Mouse (Mus musculus) adrenal gland, adult 2 months (tissue): ENCODE results near the gene Mier3. TPM values are rescaled to one million over a fixed set of nuclear protein-coding genes. Genes with fewer than 3 reads are reported as not detected.

Experiments
- DNase-seq: peaks from one replicate; pipeline ENCODE4 v3.0.0; 2021
- long read RNA-seq: library from polyadenylated mRNA; stranded (forward); transcript quantifications from one replicate; pipeline ENCODE4 v2.0.0, GENCODE M21; 2021
- polyA plus RNA-seq: library from polyadenylated mRNA; depleted of rRNA; stranded (reverse); fragments of >200 nt; gene quantifications from 2 replicates; pipeline ENCODE4 v1.2.3, GENCODE M21; 2012; rRNA removed
- total RNA-seq, 2 experiments: library from RNA; stranded (reverse); gene quantifications; 2 replicates each; pipeline ENCODE4 v1.2.3; 2021

The Mier3 gene
- 10 to 100 TPM; 31.0 to 50.1 TPM for total RNA-seq
- polyA plus RNA-seq, result 2.7 and 3.7 TPM in 2 replicates
- long read RNA-seq, partial matches to known transcripts, result 1 of 1 reads
- long read RNA-seq, other reads (novel, unspliced or antisense), result 0 of 1 reads

DNA sequence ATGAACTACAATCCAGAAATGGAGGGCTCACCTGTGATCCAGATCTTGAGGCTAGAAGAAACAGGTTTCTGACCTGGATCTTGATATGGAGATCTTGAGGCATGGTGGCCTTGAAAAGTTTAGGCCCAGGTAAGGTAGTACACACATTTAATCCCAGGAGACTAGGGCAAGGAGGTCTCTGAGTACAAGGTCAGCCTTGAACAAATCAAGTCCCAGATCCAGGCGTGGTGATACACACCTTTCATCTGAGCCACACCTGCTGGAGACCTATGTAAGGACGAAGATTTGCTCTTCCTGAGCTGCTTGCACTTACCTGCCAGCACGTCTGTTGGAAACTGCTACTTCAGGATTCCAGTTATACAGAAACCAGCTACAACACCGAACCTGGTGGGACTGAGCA lies at the start of gene Mier3:
TSS of gene Mier3 (plus strand) at position 301 of the 400 bp plus-strand sequence.
- DNase-seq, result no peak

DNA sequence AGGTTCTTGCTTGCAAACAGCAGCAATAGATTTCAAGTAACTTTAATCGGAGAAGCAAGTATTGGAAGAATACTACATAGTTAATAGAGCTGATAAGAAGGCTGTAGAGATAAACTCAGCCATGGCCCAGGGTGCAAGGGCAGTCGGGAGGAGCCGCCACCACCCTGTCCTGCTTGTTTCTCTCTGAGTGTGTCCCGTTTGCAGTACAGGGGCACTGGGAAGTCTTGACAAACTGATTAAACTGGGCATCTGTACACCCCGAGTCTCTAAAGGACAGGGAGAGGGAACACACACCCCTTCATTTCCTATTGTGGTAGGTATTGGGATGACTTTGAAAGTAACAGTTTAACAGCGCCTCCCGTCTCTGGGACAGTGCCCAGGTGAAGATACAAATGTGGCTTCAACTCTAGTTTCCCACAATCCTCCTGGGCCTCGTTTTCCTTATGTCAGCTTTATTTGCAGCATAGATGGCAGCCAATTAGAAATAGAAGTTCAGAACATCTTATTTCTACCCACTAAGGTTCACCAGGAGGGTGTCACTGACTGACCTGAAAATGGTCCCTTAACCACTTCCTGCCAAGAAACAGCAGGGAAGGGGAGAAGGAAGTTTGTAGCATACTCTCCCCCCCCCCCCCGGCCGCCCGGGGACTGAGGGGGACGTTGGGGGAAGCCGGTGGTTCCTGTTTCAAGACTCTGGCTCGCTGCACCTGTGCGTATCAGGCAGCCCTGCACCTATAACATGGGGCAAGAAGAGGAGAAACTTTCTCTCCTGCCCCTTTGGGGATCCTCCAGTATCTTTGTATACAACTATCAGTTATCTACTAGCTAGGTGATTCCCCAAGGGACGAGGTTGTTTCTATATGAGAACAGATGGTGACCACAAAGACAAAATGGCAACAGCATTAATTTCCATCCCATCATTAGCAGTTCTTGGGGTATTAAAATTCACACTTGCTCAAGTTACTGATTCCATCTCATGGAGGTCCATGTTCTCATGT lies 46.3 kb upstream of the Mier3 start:
- DNase-seq, result no peak

DNA sequence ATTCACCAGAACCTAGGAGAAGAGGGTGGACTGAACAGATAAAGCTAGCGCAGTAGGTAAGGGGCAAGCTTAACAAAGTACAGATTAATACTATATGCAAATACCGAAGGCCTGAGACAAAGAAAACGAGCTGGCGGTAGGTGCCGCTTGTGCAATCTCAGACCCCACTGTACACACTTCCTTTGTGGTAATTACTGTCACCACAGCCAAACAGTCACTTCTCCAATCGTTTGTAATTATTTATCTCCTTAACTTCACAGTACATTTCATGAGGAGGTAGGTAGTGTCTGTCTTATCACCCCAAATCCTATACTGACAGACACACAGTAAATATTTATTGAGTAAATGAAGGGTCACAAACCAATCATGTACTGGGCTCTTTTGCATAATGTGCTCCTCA lies 40.5 kb upstream of the Mier3 start:
- no peak for DNase-seq

DNA sequence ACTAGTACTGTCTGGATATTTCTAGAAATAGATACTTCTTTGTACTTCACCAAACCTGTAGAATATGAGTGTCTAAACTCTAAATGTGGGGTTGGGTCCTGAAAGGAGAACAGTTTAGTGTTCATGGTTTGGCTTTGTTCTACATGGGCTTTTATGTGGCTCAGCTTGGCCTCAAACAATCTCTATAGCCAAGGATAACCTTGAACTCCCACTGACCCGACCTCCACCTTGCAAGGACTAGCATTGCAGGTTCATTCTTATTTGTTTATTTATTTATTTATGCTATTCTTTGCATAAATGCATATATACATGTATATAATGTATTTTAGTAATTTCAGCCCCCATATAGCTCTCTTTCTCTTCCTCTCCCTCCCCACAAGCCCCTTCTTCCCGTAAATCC lies 37.1 kb upstream of the Mier3 start:
- no peak for DNase-seq

DNA sequence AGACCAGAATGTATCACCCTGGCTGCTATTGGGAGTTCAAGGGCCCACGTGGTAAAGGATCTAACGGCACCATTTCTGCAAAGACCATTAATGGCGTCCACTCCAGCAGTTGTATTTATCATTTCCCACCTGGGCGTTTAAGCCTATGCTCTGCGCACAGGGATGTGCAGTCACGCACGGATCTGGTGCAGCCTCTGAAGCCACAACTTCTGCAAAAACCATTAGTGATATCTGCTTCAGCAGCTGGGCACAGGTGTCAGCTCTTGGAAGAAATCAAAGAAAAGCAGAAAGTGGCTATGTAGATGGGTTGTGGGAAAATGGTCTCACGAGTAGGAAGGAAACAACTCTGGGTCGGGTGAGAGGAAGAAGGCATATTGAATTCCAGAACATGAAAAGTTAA lies 34.6 kb upstream of the Mier3 start:
- DNase-seq, result no peak

DNA sequence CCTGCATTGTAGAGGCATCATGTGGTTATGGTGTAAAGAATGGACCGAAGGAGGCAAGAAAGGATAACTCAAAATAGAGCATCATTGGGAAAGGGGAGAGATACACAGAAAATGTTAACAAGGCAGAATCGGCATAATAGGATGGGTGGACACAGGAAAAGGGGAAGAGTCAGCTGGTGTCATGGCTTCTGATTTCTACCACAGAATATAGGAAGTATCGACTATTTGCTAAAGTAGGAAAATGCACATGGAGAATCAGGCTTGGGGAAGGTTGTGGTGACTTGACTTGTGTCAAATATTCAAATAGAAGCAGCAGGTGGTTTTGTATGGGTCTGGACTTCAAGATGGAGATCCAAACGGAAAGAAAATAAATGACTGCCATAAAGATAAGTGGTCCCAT lies 33.5 kb upstream of the Mier3 start:
- no peak for DNase-seq

DNA sequence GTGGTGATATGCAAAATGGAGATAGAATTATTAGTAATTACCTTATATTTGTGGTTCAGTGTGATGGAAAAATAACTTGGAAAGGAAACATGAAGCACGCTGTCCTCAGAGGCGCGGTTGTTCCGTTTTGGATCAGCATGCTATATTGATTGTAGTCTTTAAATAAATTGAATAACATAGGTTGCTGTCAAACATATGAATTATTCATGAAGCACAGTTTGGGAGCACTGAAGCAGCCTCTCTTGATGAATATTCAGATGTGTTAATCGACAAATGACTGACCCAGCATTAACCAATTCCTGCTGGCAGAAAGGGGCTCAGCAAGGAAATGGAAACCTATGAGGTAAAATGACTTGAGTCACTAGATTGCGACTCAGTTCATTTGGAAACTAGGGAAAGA lies 29.8 kb upstream of the Mier3 start:
- no peak for DNase-seq

DNA sequence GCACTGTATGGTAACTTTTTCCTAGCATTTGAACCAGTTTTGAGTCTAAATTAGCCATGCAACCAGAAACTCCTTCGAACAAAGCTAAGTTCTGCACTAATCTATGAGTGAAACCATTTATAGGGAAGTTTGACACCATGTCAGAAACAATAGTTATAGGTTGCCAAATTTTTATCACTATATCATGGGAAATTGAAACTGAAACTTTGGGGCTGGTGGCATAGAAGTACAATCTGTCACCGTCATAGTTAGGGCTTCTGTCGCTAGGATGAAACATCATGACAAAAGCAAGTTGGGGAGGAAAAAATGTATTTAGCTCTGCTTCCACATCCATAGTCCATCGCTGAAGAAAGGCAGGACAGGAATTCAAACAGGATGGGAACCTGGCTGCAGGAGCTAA lies 25.5 kb upstream of the Mier3 start:
- DNase-seq, result no peak

DNA sequence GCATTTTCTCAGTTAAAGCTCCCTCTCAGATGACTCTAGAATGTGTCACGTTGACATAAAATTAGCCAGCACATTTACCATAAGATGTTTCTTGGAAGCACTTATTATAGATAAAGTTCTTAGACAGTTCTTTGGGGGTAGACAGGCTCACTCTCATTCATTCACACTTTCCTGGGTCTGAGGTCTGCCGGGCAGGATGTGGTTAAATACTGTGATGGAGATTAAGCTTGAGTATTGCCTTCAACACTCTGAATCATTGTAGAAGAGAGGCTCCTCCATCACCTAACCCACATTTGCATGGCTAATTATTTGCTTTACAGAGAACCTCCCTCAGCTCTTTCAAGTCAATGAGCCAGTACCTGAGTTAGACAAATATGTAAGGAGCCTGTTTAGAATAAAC lies 24.9 kb upstream of the Mier3 start:
- no peak for DNase-seq

DNA sequence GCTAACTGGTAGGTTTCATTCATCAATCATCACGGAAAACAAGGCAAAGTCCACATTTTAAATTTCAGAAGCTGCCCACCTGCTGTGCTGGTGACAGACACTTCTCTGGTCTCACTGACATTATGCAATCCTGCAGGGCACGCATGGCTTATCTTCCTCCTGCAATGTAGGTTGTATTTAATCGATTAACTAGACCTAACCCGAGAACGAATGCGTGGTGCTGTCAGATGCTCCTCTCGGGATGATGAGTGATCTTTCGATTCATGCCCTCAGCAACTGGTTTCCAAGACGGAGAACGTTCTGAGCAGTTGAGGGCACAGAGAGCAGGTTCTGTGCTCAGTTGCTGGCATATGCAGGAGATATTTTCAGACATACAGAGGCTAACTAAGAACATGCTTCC lies 24.5 kb upstream of the Mier3 start:
- DNase-seq, result no peak

DNA sequence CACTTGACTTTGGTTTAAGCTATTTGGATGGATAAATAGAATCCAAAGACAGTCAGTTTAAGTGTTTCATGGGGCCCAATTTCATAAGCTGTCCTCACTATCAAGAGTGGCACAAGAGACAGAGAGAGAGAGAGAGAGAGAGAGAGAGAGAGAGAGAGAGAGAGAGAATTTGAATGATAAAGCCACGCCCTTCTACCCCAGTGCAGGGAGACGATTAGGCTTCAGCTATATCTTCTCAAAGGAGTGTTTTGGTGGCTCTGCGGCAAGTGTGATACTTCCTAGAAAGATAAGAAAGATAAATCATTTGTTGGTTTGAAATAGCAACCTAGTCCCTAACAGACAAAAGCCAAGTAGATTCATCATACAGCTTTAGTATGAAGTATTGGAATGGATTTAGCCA lies 24.0 kb upstream of the Mier3 start:
- no peak for DNase-seq

DNA sequence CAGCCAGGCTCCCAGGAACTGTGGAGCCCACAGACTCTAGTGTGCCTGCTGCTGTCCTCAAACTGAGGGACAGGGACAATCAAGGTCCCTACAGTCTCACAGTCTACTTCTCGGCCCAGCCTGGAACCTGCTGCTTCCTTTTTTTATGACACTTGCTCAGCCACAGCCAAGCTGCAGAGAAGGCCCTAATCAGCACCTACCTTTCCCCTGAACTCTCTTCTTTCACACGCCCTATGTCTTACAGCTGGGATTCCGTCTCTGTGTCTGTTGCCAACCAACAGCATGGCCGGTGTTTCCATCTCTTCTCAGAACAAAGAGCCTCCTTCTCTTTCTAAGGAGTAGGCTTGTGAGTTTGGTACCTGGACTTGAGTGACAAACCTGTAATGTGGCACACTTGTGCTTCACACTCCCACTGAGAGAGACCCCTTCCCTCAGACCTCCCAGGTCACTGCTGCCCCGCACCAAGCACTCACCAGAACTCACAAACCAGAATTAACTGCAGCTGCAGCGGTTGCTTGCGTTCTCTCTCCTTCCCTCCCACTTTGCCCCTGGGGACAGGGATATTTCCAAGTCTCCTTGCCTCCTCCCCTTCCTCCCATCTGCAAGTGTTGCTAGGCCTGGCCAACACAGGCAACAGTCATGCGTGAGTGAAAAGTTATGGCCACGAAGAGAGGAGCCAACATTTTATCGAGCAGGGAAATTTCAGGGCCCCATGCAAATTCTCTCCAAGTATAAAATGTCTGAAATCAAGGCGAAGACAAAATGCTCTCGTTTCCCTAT lies 22.1 kb upstream of the Mier3 start:
- no peak for DNase-seq

DNA sequence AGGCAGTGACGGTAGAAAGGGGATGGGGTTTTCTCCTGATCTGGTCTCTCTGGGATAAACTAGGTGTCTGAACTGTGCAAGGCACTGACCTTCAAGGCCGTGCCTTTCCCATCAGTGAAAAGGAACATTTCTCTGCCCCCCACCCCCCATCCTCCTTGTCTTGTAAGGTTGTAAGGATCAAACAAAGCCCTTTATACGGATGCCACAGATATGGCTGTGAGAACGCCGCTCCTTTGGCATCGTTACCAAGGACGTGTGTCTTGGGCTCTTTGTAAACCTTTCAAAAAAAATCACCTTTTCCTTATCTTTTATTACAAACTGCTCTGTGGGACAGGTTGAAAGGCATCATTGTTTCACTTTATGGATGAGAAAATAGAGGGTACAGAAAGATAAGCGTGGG lies 21.3 kb upstream of the Mier3 start:
- no peak for DNase-seq

DNA sequence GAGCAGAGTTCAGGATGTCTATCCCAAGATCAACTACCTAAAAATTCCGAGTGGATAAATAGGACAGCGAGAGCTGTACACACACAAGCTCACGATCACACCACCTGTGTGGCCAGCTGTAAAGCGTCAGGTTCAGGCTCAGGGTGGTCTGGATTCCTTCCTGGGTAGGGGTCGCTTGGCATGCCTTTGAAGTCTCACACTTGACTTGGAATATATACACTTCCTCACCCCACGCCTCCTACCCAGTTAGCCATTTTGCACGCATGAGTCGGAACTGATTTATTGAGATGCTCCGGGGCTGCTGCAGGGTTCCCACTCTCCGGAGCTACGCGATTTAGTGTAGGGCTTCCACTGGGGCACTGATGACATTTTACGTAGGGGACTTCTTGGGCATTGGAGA lies 20.7 kb upstream of the Mier3 start:
- DNase-seq, result no peak

DNA sequence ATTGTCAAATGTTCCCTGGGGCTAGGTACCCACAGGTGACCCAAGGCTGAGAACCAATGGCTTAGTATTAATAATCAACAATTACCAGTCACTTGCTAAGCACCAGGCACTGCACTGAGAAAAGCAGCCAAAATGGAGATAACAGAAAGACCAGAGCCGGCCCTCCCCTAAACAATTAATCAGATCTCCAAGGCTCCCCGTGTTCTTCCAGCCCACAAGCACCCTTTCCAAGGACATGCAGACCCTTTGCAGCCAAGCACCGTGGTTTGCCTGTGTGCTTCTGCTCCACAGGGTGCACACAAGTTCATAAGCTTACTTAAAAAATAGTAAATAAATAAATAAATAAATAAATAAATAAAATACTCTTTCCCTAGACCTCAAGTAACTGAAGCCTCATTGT lies 20.2 kb upstream of the Mier3 start:
- peak; percentile 40 for DNase-seq

DNA sequence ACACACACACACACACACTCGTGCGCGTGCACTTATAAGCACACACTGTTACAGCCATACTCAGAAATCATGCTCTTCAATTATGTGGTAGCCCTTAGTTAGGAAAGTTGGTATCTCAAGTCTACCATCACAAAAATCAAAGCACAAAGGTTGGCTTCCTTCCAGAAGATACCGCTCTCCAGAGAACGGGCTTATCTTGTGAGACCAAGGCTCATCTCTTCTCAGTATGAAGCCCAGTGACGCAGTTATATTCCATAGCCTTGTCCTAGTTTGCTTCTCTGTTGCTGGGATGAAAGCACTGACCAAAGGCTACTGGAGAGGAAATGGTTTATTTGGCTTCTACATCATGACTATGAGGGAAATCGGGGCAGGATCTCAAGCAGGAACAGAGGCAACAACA lies 12.8 kb upstream of the Mier3 start:
- DNase-seq, result no peak

DNA sequence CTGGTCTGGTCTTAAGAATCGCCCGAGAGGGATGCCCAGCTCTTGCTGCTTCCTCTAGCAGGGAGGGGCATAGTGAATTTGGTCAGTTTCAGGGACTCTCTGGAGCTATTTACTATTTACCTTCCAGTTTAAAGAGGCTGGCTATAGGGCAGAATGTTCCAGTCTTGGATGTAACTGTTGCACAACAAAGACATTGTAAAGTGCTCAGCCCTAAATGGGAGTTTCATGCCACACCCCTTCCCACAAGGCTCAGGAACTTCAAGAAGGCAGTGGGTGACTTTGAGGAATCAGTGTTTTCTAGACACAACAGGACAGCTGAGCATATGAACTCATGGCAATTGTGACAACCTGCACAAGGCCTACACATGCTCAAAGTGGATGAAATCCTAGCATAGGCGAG lies 3.9 kb upstream of the Mier3 start:
- no peak for DNase-seq

DNA sequence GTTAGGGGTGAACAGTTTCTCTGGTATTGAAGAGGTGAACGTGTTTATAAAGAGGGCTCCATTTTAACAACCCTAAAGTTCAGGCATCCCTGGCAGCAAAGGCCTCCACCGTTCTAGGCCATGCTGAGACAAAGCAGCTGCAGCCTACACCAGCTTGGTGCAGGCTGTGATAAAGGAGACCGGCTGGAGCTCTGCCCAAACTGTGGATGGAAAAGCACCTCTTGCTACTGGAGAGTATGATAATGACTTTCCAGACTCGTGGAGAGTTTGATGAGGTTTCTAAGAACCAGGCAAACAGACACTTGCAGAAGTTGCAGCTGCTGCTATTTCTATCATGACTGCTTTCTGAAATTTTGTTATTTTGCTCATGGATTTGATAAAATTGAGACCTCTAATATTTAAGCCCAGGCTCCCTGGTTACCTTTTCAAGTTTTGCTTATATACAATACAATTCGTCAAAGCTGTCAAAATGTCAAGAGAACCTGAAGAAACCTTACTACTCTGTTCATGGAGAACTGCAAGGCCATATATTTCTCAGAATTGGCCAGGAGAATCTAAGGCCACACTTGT lies 3.4 kb downstream of the Mier3 start:
- DNase-seq, result no peak

DNA sequence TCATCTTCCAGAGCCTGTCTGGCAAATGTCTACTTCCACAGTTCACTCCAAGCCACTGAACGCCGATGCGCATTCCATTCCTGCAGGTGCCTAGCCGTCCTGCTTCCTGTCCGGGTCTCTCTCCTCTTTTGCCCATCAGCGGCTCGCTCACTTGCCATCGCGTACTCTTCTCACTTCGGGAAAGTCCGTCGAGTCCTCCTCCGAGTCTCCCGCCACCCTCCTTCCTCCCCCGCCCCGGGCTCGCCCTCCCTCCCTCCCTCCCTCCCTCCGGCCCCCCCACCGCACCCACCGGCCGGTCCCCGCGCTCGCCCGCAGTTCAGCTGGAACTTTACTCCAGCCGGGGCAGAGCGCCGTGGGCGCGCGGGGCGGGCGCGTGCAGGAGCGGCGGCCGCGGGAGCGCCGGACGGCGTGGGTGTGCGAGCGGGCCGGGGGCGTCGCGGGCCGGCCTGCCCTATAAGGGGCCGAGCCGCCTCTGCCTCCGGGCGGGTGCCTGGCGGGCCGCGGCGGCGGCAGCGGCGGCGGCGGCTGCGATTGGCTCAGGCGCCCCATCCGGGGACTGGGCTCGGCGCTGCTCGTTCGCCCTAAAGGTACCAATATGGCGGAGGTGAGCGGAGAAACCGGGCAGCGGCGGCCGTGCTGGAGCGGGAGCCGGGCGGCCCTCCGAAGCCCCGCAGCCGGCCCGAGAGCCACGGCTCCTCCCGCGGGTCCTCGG lies 5.1 kb downstream of the Mier3 start:
- peak; percentile 95 for DNase-seq

DNA sequence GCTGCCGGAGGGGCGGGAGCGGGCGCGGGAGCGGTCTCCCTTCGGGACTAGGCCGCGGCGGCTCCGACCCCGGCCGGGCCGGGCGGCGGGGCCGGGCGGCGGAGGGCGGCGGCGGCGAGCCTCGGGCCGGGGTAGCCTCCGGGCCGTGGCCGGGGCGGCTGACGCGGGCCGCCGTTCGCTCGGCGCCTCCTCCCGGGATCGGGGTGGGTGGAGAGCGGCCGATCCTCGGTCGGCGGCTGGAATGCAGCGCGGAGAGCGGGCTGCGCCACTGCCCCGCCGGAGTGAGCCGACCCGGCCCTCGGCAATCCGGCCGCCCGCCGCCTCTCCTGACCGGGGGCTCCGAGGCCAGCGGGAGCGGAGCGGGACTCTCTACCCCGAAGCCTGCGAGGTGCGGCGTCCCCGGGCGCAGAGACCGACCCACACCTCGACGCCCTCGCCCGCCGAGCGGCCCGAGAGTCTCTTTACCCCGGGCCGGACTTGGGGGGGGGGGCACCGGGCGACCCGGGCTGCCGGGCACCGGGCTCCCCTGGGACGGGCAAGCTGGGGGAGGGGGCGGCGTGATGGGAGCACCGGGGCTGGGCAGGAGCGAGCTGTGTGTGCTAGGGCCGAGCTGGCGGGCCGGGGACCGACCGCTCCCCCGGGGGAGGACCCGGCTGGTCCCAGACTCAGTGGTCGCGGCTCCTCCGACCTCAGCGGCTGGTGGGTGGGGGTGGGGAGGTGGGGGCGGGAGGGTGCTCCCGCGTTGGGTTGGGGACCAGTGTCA lies 5.9 kb downstream of the Mier3 start:
- DNase-seq, result peak; percentile 67

DNA sequence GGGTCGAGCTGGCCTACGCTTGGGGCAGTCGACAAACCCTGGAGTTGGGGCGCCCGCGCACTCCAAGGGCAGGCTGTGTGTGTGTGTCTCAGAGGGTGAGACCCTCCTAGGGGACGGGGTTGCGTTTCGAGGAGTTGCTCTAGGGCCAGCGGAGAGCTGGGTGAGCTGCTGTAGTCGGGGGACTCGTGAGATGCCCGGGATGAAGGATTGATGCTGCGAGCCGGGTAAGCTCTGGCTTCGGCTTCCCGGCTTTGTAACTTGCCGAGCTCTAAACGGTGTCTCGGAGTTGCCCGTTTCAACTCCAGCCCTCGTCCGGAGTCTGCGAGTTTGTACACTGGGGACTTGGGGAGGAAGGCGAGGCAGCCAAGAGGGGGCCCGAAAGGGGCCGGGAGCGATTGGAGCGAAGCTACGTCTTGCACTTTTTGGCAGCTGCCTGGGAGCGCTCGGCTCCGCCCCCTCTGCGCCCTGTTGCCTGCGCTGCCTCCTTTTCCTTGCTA lies 6.6 kb downstream of the Mier3 start:
- peak; percentile 86 for DNase-seq
